Mouse (Mus musculus) left cerebral cortex, adult 11 months (tissue): ENCODE measurements around the gene Dctn2.
"Not testable (repeated sequence)": the region's sequence is repeated elsewhere in the genome, so short reads cannot be mapped to it uniquely, and the experiment has no call there.

Experiments used
- DNase-seq: peaks from one replicate; pipeline ENCODE4 v3.0.0; 2022; ENCODE audit warnings: low spot score

Dctn2 gene

DNA sequence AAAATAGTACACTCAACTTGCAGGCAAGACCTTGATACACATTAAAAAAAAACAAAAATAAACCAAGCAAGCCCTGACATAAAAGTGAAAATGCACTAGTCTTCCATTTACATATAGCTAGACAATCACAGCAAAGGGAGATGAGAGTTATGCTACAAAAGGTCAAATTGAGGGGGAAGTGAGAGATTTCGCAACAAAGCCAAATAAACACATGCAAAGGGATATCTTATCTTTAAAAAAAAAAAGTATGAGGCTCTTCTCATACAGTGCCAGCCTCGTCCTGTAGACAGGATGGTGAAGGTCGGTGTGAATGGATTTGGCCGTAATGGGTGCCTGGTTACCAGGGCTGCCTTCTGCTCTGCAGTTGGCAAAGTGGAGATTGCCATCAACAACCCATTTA is 46.7 kb downstream of the Dctn2 start:
- DNase-seq: no peak

DNA sequence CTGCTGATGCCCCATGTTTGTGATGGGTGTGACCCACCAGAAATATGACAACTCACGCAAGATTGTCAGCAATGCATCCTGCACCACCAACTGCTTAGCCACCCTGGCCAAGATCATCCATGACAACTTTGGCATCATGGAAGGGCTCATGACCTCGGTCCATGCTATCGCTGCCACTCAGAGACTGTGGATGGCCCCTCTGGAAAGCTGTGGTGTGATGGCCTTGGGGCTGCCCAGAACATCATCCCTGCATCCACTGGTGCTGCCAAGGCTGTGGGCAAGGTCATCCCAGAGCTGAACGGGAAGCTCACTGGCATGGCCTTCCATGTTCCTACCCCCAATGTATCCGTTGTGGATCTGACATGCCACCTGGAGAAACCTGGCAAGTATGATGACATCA is 47.3 kb downstream of the Dctn2 start:
- DNase-seq: not testable (repeated sequence)

DNA sequence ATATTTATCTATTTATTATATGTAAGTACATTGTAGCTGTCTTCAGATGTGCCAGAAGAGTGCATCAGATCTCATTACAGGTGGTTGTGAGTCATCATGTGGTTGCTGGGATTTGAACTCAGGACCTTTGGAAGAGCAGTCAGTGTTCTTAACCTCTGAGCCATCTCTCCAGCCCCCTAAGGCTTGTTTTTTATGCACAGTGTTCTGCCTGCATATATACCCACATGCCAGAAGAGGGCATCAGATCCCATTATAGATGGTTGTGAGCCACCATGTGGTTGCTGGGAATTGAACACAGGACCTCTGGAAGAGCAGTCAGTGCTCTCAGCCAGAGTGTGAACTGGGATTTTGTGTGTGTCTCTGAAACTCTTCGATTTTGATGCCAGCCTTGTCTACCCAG is 48.8 kb downstream of the Dctn2 start:
- not testable (repeated sequence) for DNase-seq

DNA sequence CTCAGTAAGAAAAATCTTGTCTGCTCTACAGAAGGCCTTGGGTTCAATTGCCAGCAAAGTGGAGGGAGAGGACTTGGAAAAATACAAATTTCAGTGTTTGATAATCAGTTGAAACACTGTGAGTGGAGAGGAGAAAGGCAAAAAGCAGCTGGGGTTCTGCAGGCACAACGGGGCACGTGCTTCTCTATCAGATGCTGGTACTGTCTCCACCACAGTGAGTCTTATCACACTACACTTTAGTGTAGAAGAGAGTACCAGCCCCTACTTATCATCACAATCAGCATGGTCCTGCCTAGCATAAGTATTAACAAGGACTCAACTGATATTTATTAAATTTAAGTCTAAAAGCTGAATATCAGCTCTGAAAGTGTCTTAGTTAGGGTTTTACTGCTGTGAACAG is 51.1 kb downstream of the Dctn2 start:
- DNase-seq: no peak

DNA sequence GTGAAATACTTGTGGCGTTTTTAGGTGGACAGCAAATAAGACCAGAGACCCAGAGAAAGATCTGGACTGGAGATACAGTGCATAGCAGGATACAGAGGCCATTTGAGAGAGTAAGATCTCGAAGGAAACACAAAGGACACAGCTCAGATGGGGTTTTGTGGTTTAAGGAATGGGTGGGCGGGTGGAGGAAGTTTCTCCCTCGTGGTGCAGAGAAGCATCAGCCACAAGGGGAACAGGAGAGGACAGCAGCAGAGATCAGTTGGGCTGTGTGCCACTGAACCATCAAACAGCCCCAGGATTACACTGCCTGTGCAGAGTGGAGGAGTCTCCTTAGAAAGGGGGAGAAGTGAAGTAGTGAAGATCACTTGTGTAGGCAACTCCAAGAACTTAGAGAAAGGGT is 51.8 kb downstream of the Dctn2 start:
- DNase-seq: no peak

DNA sequence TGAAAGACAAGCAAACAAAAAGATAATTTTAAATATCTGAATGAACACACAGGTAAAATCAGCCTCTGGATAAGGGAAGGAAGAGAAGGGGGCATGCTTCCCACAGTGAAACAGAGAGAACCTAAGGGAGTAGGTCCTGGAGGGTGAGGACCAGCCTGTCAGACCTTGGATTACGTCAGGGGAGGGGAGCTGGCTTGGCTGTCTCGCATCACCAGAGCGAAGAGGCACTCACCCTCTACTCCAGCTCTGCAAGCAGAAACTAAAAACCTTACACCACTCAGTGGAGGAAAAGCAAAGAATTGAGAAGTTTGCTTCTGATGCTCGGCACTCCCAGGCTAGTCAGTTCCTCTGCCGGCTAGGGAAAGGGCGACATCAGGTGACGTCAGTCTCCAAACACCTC is 53.8 kb downstream of the Dctn2 start:
- no peak for DNase-seq

DNA sequence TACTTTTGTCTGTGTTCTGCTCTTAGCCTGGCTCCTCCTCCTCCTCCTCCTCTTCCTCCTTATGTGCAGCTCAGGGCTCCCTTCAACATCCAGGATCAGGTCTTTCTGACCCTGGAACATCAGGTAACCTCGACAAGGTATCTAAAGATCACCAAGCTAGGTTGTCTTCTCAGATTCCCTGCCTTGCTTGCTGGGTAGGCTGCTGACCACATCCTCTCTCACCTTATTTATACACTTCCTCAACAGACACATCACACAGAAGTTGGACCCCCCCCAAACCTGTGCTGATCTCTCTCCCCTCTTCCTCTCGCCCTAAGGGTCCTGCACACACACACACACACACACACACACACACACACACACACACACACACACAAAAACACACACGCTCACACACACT is 55.5 kb downstream of the Dctn2 start, which contains the start of gene Arhgap9:
TSS of gene Arhgap9 (plus strand) at position 344 of the 400 bp plus-strand sequence.
- DNase-seq: no peak

DNA sequence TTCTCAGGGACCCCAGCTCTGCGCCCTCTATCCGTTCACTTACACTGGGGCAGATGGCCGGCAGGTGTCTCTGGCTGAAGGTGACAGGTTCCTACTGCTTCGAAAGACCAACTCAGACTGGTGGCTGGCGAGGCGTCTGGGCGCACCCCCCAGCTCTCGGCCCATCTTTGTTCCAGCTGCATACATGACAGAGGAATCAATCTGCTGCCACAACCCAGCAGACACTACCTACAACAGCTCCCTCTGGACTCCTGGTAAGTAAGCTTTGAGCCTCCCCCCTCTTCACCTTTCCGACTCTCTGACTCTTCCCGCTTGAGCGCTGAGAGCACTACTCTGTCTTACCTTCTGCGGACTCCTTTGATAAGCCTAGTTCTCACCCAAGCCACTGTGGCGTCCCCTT is 56.0 kb downstream of the Dctn2 start:
- DNase-seq: no peak

DNA sequence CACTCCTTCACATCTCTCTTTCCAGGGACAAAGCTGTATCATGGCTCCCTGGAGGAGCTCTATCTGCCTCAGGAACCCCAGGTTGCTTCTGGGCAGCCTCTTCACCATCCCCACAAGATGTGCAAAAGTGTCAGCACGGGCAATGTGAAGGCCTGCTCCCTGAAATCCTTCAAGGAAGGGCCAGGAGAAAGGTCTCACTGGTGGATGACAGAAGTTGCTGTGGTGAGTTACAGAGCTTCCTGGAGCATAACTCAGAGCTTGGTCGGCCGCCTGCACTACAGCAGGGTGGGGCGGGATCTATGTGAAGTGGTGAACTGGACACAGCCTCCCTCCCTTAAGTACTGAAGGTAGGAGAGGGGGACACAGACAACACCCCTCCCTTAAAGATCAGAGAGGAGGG is 56.5 kb downstream of the Dctn2 start:
- no peak for DNase-seq

DNA sequence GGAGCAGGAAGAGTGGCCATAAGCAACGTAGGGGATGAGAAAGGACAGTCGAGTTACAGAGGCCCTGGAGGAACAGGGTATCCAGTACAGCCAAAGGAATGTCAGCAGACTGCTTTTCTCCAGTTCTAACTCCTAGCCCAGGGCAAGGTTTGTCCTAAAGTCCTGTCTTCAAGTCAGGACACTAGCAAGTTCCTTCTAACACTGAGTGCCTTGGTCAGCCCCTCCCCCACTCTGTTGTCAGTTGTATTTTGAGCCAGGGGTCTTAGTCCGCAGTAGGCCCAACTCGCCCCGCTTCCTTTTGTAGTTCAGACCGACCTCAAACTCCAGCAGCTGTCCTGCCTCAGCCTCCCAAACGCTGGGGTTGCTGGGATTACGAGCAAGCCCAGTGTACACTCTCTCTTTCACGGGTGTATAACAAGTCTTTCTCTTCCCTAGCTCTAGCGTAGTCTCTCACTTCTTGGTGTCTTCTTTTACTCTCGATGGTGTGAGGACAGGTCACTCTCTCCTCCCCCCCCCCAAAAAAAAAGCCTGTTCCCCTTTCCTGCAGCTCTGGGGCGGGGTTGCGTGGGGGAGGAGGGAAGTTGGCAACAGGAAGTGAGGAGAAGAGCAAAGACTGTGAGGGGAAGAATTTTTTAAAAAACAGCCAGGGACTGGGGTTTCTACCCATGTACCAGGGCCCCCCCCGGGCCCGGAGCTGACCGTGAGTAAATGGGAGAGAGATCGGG is 57.1 kb downstream of the Dctn2 start:
- DNase-seq: no peak

DNA sequence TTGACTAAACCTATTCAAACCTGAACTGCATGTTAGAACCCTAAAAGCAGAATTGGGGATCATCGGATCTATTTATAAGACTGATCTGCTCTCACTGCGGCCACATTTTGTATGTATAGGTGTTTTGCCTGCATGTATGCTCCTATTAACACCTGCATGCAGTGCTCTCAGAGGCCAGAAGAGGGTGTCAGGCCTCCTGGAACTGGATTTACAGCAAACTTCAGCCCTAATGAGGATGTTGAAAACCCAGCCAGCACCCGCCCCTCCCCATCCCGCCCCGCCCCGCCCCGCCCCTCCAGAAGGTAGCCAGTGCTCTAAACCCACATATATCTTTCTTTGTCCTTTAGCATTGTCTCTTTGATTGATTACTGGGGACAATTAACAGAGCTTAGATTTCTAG is 58.3 kb downstream of the Dctn2 start:
- DNase-seq: no peak

DNA sequence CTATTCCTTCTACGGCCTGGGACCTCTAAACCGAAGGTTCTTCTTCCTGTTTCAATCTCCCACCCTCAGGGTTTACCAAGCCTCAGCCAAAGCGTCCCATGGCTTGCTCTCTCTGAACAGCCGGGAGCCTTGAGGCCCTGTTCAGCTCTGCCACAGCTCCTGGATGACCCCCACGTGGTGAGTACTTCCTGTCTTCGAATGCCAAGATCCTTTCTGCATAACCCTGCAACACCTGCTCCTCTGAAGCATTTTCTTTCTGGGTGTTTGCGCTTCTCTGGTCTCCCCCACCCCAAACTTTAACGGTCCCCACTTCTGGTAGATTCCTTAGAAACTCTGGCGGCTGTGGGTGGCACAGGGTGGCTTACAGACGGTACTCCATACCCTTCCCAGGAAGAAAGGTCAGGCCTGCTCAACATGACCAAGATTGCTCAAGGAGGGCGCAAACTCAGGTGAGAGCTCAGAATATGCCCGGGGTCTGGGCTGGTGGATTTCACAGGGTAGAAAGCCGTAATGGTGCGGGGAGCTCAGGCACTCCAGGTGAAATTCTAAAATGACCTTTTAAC is 59.4 kb downstream of the Dctn2 start:
- no peak for DNase-seq

DNA sequence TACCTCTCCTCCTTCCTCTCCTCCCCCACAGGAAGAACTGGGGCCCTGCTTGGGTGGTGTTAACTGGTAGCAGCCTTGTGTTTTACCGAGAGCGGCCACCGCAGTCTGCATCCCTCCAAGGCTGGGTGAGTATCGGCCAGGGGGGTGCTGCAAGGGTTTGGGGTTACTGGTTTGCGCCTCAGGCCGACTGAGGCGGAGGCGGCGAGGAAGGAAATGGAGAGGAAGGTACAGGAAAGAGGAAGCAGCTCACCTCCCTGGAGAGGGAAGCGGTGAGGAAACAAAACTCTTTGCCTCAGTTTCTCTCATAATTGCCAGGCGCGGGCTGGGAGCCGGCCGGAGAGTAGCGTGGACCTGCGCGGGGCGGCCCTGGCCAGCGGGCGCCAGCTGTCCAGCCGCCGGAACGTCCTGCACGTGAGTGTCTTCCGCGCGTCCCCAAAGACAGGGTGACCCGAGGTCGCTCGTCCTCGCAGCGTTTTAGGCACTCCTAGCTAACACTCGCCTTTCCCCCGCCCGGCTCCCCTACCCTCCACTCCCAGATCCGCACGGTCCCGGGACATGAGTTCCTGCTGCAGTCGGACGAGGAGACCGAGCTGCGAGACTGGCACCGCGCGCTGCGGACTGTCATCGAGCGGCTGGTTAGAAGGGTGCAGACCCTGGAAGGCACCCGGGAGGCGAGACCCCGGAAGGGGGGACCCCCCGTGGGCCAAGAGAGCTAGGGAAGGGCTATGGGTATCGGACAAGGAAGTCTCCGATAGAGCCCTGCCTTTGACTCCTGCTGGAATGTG is 60.0 kb downstream of the Dctn2 start:
- no peak for DNase-seq

DNA sequence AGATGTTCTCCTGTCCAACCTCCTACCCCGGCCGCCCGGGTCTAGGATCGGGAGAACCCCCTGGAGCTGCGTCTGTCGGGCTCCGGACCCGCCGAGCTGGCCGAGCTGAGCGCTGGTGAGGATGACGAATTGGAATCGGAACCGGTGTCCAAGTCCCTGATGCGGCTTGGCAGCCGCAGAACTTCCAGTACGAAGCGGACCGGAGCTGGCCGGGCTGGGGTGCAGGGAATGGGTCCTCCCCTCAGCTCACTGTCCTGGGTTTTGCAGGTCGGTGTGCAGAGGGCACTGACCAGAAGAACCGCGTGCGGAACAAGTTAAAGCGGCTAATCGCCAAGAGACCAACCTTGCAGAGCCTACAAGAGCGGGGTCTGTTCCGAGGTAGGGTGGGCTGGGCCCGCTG is 60.7 kb downstream of the Dctn2 start:
- DNase-seq: no peak

DNA sequence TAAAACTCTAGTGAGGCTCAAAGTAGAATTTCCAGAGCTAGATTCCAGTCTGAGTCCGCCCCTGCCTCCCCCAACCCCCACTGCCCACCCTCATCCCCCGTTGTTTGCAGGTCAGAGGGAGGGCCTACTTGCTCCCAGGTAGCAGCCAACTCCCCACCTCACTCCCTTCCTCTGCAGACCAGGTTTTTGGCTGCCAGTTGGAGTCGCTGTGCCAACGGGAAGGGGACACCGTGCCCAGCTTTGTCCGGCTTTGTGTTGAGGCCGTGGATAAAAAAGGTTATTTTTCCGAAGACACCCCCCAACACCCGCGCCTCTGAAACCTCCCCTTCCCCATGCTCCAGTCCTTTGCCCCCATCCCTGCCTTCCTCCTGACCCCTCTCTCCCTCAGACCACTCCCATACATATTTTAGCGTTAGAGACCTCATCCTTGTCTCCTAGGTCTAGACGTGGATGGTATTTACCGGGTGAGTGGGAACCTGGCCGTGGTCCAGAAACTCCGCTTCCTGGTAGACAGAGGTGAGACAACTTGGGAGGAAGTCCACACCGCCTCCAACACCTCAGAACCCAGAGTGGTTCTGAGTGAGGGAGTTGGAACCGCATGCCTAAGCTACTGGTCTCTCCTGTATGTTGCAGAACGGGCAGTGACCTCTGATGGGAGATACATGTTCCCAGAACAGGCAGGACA is 61.4 kb downstream of the Dctn2 start:
- DNase-seq: no peak

DNA sequence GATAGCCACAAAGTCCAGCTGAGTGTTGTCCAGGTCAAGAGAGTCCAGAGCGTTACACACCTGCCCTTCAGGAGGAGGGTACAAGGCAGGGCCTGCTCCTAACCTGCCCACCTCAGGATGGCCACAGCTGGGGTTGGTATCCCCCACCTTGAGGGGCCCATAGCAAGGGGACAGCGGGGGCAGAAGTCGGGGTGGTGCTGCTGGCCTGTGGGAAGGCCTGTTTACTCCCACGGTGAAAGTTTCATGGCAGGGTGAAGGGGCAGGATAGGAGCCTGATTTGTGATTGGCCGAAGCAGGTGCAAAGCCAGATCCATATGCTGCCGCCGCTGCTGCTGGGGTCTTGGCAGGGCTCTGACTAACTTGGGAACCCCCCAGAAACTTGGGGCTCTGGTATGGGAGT is 64.0 kb downstream of the Dctn2 start:
- no peak for DNase-seq
